ENCODE assay signal across 1 mouse cellular context in the genomic region with DNA sequence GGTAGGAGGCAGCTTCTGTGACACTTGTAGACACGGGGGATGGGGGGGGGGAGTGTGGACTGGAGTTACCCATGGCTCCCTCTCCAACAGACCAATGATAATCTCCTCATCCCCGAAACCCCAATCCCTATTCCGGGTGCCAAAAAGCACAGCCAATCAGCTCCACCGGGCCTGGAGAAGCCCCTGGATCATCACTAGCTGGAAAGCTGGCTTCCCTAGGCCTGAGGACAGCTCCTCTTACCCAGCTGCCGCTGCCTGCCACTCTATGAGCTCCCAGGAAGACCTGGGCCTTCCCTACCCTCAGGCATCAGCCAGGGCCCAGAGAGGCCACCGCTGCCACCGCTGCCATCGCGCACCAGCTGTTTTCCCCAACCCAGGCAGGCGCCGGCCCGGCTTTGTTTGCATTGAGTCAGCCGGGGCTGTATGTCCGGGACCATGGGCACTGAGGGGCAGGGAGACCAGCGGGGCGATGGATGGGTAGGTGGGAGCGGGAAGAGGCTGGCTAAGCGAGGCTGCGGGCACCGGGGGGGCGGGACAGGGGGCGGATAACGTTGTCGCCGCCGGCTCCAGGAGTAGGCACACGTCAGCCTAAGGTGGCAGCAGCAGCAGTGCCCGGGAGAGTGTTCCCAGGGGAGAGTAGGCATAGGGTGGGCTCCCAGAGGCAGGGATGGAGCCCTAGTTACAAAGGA.
TF ChIP-seq lines count a peak whose summit lies in the region.

No protein-coding gene starts in this region.

TF ChIP-seq in MEL, 35 proteins besides CTCF, POLR2A, EP300 and RAD21:
- TF ChIP-seq ZC3H11A (IDR thresholded peaks at IDR 0.05; ENCODE audit: low read depth, low read length) (no peak), NRF1 (IDR thresholded peaks at IDR 0.05; ENCODE audit: insufficient read depth, low read depth, low read length, poor library complexity, severe bottlenecking) (no peak), GABPA (IDR thresholded peaks at IDR 0.05; ENCODE audit: low read depth, low read length) (no peak), USF2 (IDR thresholded peaks at IDR 0.05; ENCODE audit: borderline replicate concordance in 1 of 2, insufficient read depth in 1 of 2, low read depth in 1 of 2, low read length in 2 of 2) (no peak), MYC (IDR thresholded peaks at IDR 0.05; ENCODE audit: low read depth, low read length) (no peak)
